Mouse (Mus musculus): ENCODE measurements around the gene Fem1b.
"Not testable (repeated sequence)": the region's sequence is repeated elsewhere in the genome, so short reads cannot be mapped to it uniquely, and the experiment has no call there.

The Fem1b gene

DNA sequence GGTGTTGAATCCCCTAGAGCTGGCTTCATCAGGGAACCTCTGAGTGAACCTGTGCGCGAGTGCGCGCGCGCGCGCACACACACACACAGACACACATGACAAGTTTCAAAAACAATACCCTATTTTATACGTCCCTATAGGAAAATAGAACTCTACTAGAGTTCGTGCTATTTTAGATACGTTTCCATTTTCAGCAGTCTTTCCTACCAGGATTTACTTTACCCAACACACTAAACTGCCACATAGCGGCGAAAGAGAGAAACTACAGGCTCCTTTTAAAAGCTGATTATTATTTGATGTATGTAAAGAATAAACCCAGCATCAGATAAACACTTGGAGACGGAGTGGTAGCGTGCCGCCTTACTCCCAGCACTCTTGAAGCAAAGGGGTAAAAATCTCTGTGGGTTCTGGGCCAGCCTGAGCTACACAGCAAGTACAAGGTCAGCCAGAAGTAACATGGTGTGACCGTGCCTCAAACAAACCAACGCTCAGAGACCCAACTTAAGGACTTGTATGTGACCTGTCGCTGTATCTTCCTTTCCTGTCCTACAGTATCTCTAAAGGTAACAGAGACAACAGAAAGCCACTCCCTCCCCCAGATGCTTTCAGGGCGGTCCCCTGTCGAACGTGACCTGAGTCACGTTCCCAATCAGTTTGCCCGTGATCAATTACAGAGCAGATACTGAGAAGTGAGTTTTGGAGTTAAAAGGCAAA, 16.4 kb upstream of the Fem1b start:
- DNase-seq (ENCODE audit: low read depth, low spot score), result peak; percentile 54

GRCm38 (mm10) chr9:62826456-62826855, 14.7 kb upstream of the Fem1b start:
- DNase-seq (ENCODE audit: low read depth, low spot score), result no peak

DNA sequence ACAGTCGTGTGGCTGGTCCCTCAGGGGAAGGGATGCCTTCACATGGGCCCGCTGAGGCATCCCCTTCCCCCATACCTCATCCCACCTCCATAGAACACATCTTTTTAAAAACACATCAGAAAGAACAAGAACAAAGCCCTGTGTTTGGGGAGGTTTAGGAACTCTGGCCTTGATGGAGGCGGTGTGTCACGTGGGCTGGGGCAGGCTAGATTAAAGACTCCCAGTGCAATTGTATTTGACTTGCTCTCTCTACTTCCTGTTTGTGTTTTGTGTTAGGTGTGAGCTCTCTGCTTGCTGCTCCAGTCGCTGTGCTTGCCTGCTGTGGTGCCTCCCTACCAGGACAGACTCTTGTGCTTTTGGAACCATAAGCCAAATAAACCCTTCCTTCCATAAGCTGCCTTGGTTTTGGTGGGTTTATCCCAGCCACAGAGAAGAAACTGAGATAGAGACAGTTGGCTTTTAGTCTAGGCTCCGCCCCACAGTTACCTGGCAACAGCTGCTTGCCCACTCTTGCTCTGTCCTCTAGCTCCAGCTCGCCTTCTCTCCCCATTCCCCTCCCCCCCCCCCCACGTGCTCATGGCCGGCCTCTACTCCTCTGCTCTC, 14.2 kb upstream of the Fem1b start:
- peak; percentile 39 for DNase-seq (ENCODE audit: low read depth, low spot score)

GRCm38 (mm10) chr9:62821811-62822210, 10.1 kb upstream of the Fem1b start:
- DNase-seq (ENCODE audit: low read depth, low spot score), result no peak

- no peak for DNase-seq (ENCODE audit: low read depth, low spot score)
These were observed 9.1 kb upstream of the Fem1b start for GRCm38 (mm10) chr9:62820829-62821228.

- not testable (repeated sequence) for DNase-seq (ENCODE audit: low read depth, low spot score)
These were observed 8.2 kb upstream of the Fem1b start for GRCm38 (mm10) chr9:62819910-62820309.

- DNase-seq (ENCODE audit: low read depth, low spot score), result no peak
These were observed 7.8 kb upstream of the Fem1b start for GRCm38 (mm10) chr9:62819494-62819893.

DNA sequence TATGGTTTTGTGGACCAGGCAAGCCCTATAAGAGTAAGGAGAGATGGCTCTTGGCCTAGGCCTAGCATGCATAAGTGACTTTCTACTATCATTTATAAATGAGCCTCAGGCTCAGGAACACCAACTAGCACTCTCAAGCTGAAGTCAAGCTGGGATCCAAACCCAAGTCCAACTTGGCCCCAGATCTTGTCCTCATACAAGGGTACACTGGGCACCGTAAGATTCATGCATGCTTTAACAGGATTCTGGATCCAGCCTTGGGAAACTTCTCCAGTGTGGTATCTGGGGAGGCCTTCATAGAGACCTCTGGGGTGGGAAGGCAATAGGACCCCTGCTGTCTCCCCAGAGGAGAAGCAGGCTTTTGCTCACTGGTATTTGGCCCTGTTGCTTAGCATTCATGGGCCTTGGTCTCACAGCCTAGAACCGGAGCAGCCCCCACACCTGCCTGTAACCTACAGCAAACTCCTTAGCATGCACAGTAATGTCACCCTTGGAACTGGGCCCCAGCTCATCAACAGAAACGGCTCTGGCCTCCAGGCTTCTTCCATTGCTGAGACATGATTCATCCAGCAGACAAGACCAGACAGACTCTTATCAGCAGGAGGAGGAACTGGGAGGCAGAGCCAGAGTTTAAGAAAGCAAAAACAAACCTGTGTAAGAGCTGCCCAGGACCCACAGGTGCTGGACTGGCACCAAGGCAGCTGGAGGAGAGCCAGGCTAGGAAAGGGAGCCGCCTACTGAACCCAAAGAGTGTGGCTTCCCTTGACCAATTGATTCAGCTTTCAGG, 6.3 kb upstream of the Fem1b start:
- no peak for DNase-seq (ENCODE audit: low read depth, low spot score)

- no peak for DNase-seq (ENCODE audit: low read depth, low spot score)
These were observed 5.4 kb upstream of the Fem1b start for GRCm38 (mm10) chr9:62817099-62817571.

DNA sequence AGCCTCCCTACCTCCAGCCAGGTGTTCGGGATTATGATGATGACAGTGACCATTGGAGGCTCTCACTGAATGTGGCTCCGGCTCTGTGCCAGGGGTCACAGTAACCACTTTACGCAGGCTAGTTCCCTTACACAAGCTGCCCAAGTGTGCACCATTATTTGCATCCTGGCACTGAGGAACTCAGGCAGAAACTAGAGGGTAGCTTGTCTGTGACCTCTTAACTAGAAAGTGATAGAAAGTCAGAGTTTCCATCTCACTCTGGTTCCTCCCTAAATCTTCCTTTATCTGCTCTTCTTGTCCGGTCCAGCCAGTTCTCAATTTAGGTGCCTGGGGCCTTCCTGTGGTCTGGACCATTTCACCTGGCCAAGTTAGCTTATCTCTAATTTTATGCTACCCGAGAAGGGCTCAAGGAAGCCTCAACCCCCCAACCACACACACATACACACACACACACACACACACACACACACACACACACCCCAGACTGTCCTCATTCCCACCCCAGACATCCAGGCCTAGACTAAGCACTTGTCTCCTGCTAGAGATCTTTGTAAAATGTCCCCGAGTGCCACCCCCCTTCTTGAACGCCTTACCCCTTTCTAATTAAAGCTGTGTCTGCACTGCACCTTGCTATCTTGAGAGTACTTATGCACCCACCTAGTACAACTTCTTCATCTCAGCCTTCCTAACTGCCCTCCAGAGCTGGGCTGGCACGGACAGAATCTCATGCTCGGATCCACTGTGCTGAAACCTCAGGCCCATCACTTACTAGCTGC, 4.8 kb upstream of the Fem1b start:
- no peak for DNase-seq (ENCODE audit: low read depth, low spot score)

DNA sequence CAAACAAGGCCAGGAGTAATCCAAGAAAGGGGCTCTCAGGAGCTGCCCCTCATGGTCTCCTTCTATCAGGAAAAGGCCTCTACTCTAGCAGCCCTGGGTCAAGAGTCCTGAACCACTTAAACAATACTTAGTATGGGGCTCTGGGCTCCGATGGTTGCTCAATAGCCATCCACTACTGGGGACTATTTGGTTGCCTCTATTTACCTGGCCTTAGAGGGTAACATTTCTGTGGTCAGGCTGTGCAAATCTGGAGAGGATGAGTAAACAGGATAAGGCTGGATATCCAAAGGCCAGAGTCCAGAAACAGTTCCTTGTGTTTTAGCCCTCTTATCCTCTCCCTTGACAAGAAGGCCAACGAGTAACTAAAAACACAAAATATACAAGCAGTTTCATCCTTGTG, 3.0 kb upstream of the Fem1b start:
- DNase-seq (ENCODE audit: low read depth, low spot score), result no peak

GRCm38 (mm10) chr9:62812216-62813049, 699 bp upstream of the Fem1b start:
- DNase-seq (ENCODE audit: low read depth, low spot score), result no peak

GRCm38 (mm10) chr9:62810543-62811515, 905 bp downstream of the Fem1b start:
- peak; percentile 62 for DNase-seq (ENCODE audit: low read depth, low spot score)

DNA sequence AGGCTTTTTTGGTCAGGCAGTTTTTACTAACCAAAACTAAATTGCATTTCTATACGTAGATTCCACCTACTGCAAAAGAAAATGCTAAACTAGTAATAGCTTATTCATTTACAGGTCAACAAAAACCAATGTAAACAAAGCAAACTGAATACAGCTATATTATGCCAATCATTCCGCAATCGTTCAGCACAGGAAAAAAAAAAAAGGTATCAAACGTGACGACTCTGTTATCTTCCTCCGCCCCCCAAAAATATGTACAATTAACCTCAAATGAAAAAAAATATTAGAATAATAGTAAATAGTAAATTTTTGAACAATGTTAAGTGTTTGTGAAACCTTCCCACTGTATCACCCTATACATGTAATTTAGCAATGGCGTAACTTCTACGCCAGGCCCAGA, 1.6 kb downstream of the Fem1b start:
- DNase-seq (ENCODE audit: low read depth, low spot score), result no peak

GRCm38 (mm10) chr9:62799218-62799617, 12.5 kb downstream of the Fem1b start:
- DNase-seq (ENCODE audit: low read depth, low spot score), result not testable (repeated sequence)

- DNase-seq (ENCODE audit: low read depth, low spot score), result no peak
These were observed 21.9 kb downstream of the Fem1b start for GRCm38 (mm10) chr9:62789856-62790255.

GRCm38 (mm10) chr9:62786721-62787120, 25.0 kb downstream of the Fem1b start:
- DNase-seq (ENCODE audit: low read depth, low spot score), result no peak

GRCm38 (mm10) chr9:62784233-62784632, 27.5 kb downstream of the Fem1b start:
- DNase-seq (ENCODE audit: low read depth, low spot score), result no peak

GRCm38 (mm10) chr9:62782976-62783781, 28.6 kb downstream of the Fem1b start:
- DNase-seq (ENCODE audit: low read depth, low spot score), result no peak
